Mouse (Mus musculus): Measurements from ENCODE around the gene Cacna1b. TPM values are rescaled to one million over a fixed set of nuclear protein-coding genes. Genes with fewer than 3 reads are reported as not detected.

Gene Cacna1b
- total and polyA plus RNA-seq, 2 experiments, result not detected

- Histone ChIP-seq H3K4me3 (ENCODE audit: insufficient read depth, low read depth, low read length) (no peak overlapping the region), H3K79me2 (ENCODE audit: control insufficient read depth, insufficient read depth, low read length) (no peaks in the 10 kb centered on the region), H3K4me1 (ENCODE audit: control insufficient read depth, insufficient read depth, low read length) (no peaks in the 10 kb centered on the region), H3K9ac (ENCODE audit: low read depth, low read length) (no peak overlapping the region), H3K27me3 (ENCODE audit: control insufficient read depth, insufficient read depth, low read length) (no peaks in the 10 kb centered on the region), H3K27ac (replicated peaks; ENCODE audit: insufficient read depth, low read depth, low read length) (no peak overlapping the region), H3K36me3 (ENCODE audit: control insufficient read depth, insufficient read depth, low read length) (no peaks in the 10 kb centered on the region)
- 63% methylated on average over 13 of the region's 13 CpGs for WGBS
- TF ChIP-seq POLR2A (IDR thresholded peaks at IDR 0.05; ENCODE audit: extremely low read depth, insufficient read depth, low read length) (no peak), CTCF (IDR thresholded peaks at IDR 0.05; ENCODE audit: low read depth, low read length) (no peak)
- no peak for DNase-seq (ENCODE audit: extremely low read depth, low read depth, low spot score)
Measured at GRCm38 (mm10) chr2:24607905-24608764, 154.8 kb downstream of the Cacna1b start.

GRCm38 (mm10) chr2:24606531-24606930 is 156.4 kb downstream of the Cacna1b start:
- Histone ChIP-seq H3K4me1 (ENCODE audit: control insufficient read depth, insufficient read depth, low read length) (no peaks in the 10 kb centered on the region), H3K9ac (ENCODE audit: low read depth, low read length) (no peak overlapping the region), H3K36me3 (ENCODE audit: control insufficient read depth, insufficient read depth, low read length) (no peaks in the 10 kb centered on the region), H3K4me3 (ENCODE audit: insufficient read depth, low read depth, low read length) (no peak overlapping the region), H3K27me3 (ENCODE audit: control insufficient read depth, insufficient read depth, low read length) (no peaks in the 10 kb centered on the region), H3K79me2 (ENCODE audit: control insufficient read depth, insufficient read depth, low read length) (no peaks in the 10 kb centered on the region), H3K27ac (replicated peaks; ENCODE audit: insufficient read depth, low read depth, low read length) (no peak overlapping the region)
- WGBS, result 92% methylated on average over 15 of the region's 15 CpGs
- no peak for DNase-seq (ENCODE audit: extremely low read depth, low read depth, low spot score)
- no peak for TF ChIP-seq POLR2A (IDR thresholded peaks at IDR 0.05; ENCODE audit: extremely low read depth, insufficient read depth, low read length)
- TF ChIP-seq CTCF (IDR thresholded peaks at IDR 0.05; ENCODE audit: low read depth, low read length), result no peak

GRCm38 (mm10) chr2:24605096-24605495 is 157.9 kb downstream of the Cacna1b start:
- TF ChIP-seq CTCF (IDR thresholded peaks at IDR 0.05; ENCODE audit: low read depth, low read length) (no peak), POLR2A (IDR thresholded peaks at IDR 0.05; ENCODE audit: extremely low read depth, insufficient read depth, low read length) (no peak)
- Histone ChIP-seq H3K9ac (ENCODE audit: low read depth, low read length) (no peak overlapping the region), H3K4me3 (ENCODE audit: insufficient read depth, low read depth, low read length) (no peak overlapping the region), H3K27ac (replicated peaks; ENCODE audit: insufficient read depth, low read depth, low read length) (no peak overlapping the region), H3K79me2 (ENCODE audit: control insufficient read depth, insufficient read depth, low read length) (no peaks in the 10 kb centered on the region), H3K27me3 (ENCODE audit: control insufficient read depth, insufficient read depth, low read length) (no peaks in the 10 kb centered on the region), H3K36me3 (ENCODE audit: control insufficient read depth, insufficient read depth, low read length) (no peaks in the 10 kb centered on the region), H3K4me1 (ENCODE audit: control insufficient read depth, insufficient read depth, low read length) (no peaks in the 10 kb centered on the region)
- 70% methylated on average over 4 of the region's 4 CpGs for WGBS
- no peak for DNase-seq (ENCODE audit: extremely low read depth, low read depth, low spot score)

GRCm38 (mm10) chr2:24589426-24589825 is 173.5 kb downstream of the Cacna1b start:
- no peak overlapping the region for H3K4me3 ChIP-seq (ENCODE audit: insufficient read depth, low read depth, low read length)
- 94% methylated on average over 4 of the region's 4 CpGs for WGBS
- no peaks in the 10 kb centered on the region for H3K36me3 ChIP-seq (ENCODE audit: control insufficient read depth, insufficient read depth, low read length)
- H3K79me2 ChIP-seq (ENCODE audit: control insufficient read depth, insufficient read depth, low read length), result no peaks in the 10 kb centered on the region
- no peaks in the 10 kb centered on the region for H3K27me3 ChIP-seq (ENCODE audit: control insufficient read depth, insufficient read depth, low read length)
- DNase-seq (ENCODE audit: extremely low read depth, low read depth, low spot score), result no peak
- TF ChIP-seq POLR2A (IDR thresholded peaks at IDR 0.05; ENCODE audit: extremely low read depth, insufficient read depth, low read length), result no peak
- TF ChIP-seq CTCF (IDR thresholded peaks at IDR 0.05; ENCODE audit: low read depth, low read length), result no peak
- no peak overlapping the region for H3K27ac ChIP-seq (replicated peaks; ENCODE audit: insufficient read depth, low read depth, low read length)
- H3K9ac ChIP-seq (ENCODE audit: low read depth, low read length), result no peak overlapping the region
- H3K4me1 ChIP-seq (ENCODE audit: control insufficient read depth, insufficient read depth, low read length), result no peaks in the 10 kb centered on the region

- no peaks in the 10 kb centered on the region for H3K4me1 ChIP-seq (ENCODE audit: control insufficient read depth, insufficient read depth, low read length)
- H3K9ac ChIP-seq (ENCODE audit: low read depth, low read length), result no peak overlapping the region
- no peak overlapping the region for H3K4me3 ChIP-seq (ENCODE audit: insufficient read depth, low read depth, low read length)
- no peaks in the 10 kb centered on the region for H3K27me3 ChIP-seq (ENCODE audit: control insufficient read depth, insufficient read depth, low read length)
- no peaks in the 10 kb centered on the region for H3K79me2 ChIP-seq (ENCODE audit: control insufficient read depth, insufficient read depth, low read length)
- H3K36me3 ChIP-seq (ENCODE audit: control insufficient read depth, insufficient read depth, low read length), result no peaks in the 10 kb centered on the region
- TF ChIP-seq CTCF (IDR thresholded peaks at IDR 0.05; ENCODE audit: low read depth, low read length) (no peak), POLR2A (IDR thresholded peaks at IDR 0.05; ENCODE audit: extremely low read depth, insufficient read depth, low read length) (no peak)
- no peak overlapping the region for H3K27ac ChIP-seq (replicated peaks; ENCODE audit: insufficient read depth, low read depth, low read length)
- DNase-seq (ENCODE audit: extremely low read depth, low read depth, low spot score), result no peak
Measured at GRCm38 (mm10) chr2:24587999-24588398, 175.0 kb downstream of the Cacna1b start.

- Histone ChIP-seq H3K79me2 (ENCODE audit: control insufficient read depth, insufficient read depth, low read length) (no peaks in the 10 kb centered on the region), H3K4me3 (ENCODE audit: insufficient read depth, low read depth, low read length) (no peak overlapping the region), H3K36me3 (ENCODE audit: control insufficient read depth, insufficient read depth, low read length) (no peaks in the 10 kb centered on the region), H3K27me3 (ENCODE audit: control insufficient read depth, insufficient read depth, low read length) (no peaks in the 10 kb centered on the region), H3K27ac (replicated peaks; ENCODE audit: insufficient read depth, low read depth, low read length) (no peak overlapping the region), H3K9ac (ENCODE audit: low read depth, low read length) (no peak overlapping the region), H3K4me1 (ENCODE audit: control insufficient read depth, insufficient read depth, low read length) (no peaks in the 10 kb centered on the region)
- 27% methylated on average over 3 of the region's 3 CpGs for WGBS
- DNase-seq (ENCODE audit: extremely low read depth, low read depth, low spot score), result peak; percentile 16
- TF ChIP-seq POLR2A (IDR thresholded peaks at IDR 0.05; ENCODE audit: extremely low read depth, insufficient read depth, low read length) (no peak), CTCF (IDR thresholded peaks at IDR 0.05; ENCODE audit: low read depth, low read length) (peak; percentile 74)
Measured at GRCm38 (mm10) chr2:24574616-24575015, 188.3 kb downstream of the Cacna1b start.

Data from liver, adult 2 months (tissue).